Mouse (Mus musculus) CH12F3 (cell line): Measurements from ENCODE around the gene Lsamp.

ENCODE experiments used
- in situ Hi-C: fragments of 300-500 bp; cut with MboI; formaldehyde crosslinking; loops from 2 replicates; pipeline ENCODE4 v1.14.3; 2020; ENCODE audit warnings: low sequenced_read_pairs

Gene Lsamp

GRCm38 (mm10) chr16:42157816-42158215 is 2173.7 kb downstream of the Lsamp start:
- in situ Hi-C loops: no loop called here

- in situ Hi-C loops: no loop called here
Observed at GRCm38 (mm10) chr16:42164941-42165340, 2180.8 kb downstream of the Lsamp start.

DNA sequence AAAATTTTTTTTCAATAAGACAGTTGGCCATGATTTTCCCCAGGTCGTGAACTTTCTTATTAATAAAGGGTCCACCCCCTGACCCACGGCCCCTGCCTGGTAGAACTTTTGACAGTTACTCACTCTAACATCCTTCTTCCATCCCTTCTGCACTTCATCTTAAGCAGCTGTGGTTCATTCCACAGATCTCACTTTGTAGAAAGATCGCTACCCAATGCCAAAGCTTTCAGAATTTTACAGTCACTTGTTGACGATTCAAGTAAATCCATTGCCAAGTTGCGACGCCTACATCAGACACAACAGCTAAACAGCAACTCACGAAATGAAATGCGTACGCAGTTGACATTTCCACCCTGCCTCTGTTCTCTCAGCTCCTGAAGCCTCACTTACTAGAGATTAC is 2184.1 kb downstream of the Lsamp start:
- in situ Hi-C loops: no loop called here

DNA sequence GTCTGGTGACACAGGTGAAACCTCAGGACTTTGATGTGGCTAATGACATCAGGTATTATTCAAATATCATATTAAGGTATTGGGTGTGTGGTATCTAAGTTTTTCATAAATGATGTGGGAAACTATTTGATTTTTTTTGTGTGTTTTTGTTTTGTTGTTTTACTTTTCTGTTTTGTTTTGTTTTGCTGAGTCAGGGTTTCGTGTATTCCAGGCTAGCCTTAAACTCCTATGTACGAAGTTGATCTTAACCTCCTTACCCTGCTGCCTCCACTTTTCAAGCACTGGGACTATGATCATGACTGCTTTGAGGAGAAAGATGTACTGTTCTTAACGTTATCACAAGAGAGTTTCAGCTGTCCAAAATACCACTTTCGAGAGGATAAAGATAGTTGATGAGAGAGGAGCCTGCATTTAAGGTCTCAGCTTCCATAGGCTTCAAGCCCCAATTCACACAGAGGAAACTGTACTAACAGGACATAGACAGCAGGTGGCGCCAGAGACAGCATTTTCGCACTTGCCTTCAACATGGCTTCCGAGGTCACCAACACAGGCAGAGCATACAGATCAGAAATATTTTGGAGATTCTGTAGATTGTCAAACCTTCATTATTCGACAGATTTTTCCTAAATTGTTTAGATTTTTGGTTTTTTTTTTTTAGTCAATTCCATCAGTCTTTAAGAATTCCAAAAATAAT is 2185.4 kb downstream of the Lsamp start:
- in situ Hi-C loops: no loop called here

GRCm38 (mm10) chr16:42172476-42172875 is 2188.3 kb downstream of the Lsamp start:
- in situ Hi-C loops: no loop called here

DNA sequence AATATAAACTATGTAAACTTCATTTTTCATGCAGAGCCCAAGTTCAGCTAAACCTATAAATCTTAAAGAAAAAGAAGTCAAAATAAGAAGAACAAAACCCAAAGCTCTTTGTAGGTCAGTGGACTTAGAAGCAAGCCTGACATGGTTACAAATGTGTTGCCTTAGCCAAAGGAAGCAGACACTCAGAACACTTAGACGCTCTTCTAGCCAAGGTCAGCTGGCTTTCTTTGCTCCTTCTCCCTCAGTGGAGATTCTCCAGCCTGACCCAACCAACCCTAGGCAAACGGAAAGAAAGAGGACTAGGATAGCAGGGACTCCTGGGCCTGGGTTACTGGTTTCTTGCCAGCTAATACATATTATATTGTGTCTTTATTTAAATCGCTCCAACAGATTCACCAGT is 2194.7 kb downstream of the Lsamp start:
- in situ Hi-C loops: no loop called here

DNA sequence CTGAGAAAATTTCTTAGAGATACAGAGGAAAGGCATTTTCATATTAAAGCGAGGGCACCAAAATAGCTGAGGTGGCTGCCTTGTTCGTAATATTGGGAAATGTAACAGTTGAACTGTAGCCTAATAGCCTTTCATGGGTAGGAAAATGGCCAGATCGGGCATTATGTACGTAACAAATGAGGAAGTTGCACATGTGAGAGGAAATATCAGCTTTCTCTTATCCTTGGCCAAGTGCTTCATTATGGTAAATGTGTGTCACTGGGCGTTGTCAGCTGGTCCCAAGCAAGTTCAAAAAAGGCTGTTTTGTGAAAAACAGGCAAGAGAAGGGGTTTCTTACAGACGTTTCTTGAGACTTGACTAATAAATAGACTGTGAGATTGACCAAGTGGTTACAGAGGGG is 2195.9 kb downstream of the Lsamp start:
- in situ Hi-C loops: no loop called here

DNA sequence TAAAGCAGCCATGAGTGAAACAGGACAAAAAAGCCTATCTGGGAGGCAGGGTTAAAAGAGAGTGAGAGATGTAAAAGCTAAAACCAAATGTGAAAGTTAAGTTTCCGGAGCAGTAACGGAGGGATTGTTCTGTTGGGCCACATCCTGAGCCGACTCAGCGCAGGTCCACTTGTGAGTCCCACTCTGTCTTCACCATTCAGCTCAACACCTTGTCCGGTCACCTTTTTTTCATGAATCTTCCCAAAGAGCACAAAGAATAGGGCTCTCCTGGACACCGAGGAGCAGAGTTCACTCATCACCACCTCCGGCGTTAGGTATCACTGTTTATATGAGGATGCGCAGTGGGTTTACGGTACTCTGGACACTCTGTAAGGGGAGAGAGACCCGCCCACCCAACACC is 2196.3 kb downstream of the Lsamp start:
- in situ Hi-C loops: no loop called here

GRCm38 (mm10) chr16:42189431-42190081 is 2205.4 kb downstream of the Lsamp start:
- in situ Hi-C loops: no loop called here

GRCm38 (mm10) chr16:42190114-42191045 is 2206.2 kb downstream of the Lsamp start:
- in situ Hi-C loops: no loop called here
